Mouse (Mus musculus): ENCODE results near the gene Tmem9b.

DNA sequence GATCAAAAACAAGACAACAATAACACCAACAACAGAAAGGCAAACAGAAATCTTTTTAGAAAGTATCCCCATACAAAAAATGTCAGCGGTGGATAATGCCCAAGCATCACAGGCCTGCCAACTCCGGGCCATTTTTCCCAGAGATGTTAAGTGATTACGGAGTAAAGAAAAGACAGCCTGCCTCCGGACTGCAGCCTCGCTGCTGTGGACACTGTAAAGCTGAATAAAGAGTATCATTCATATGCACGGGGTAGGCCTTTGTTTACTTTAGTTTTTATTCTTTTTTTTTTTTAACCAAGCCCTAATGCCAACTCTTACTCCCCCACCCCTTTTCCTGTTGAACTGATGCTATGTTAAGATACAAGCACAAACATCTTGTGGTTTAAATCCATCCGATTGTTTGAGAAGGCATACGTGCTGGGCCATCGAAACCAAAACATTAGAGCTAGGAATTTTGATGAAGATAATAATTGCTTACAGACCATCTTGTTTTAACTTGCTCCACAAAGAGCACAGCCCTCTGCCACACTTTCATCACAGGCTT lies 66.0 kb downstream of the Tmem9b start:
- no peak for TF ChIP-seq CTCF (IDR thresholded peaks at IDR 0.05; ENCODE audit: extremely low read depth, insufficient read length, insufficient replicate concordance, low read depth, low read length)
- TF ChIP-seq POLR2A (IDR thresholded peaks at IDR 0.05; ENCODE audit: low read depth, low read length), result no peak

All from small intestine, adult 2 months (tissue).